Mouse (Mus musculus) brain, adult 2 months (tissue): Measurements from ENCODE around the gene Pitx1.

Experiments used
- DNase-seq: peaks from one replicate; pipeline ENCODE4 v3.0.0; 2011; ENCODE audit warnings: low read depth, low spot score

Pitx1 gene

DNA sequence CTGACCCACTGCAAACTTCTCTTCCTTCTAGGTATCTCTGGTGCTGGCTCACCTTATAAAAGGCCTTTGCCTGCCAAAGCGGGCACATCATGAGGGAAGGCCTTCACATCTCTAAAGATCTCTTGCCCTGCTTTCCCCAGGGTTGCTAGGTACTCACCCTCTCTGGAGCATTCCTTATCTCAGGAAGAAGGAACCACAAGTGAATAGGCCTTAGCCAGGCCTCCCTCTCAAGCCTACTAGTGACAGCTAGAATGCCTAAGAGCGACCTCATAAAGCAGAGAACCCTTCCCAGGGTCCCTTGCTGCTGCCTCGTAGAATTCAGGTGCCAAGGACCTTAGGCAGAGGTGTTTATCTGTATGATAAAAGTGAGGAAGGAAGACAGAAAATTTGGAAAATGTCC, 51.7 kb downstream of the Pitx1 start, which contains the start of gene Catsper3:
Gene Catsper3 (plus strand): TSS at position 301 of the 400 bp plus-strand sequence.
- no peak for DNase-seq

DNA sequence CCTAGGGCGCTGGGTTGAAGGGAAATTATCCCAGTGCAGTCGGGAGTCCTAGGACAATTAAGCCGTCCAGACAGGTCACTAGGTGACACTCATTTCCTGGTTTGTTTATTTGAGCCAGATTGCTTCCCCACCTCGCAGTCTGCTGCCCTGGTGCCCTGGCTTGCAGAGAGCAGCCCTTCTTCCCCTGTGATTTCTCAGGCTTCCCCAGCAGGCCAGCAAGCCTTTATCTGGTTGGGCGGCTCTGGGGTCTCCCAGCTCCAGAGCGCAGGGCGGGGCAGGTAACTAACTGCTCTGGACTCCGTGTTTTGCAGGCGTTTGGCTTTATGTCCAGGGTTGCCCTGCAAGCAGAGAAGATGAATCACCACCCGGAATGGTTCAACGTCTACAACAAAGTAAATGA, 60.9 kb downstream of the Pitx1 start:
- no peak for DNase-seq
